Mouse (Mus musculus): ENCODE measurements around the gene Mgll.

GRCm38 (mm10) chr6:88821901-88822300, 97.7 kb downstream of the Mgll start:
- TF ChIP-seq CTCF (IDR thresholded peaks at IDR 0.05; ENCODE audit: control insufficient read depth, insufficient read depth, low read length) (no peak), POLR2A (IDR thresholded peaks at IDR 0.05; ENCODE audit: borderline replicate concordance, control insufficient read depth, low read depth, low read length) (no peak)
